Mouse (Mus musculus): Measurements from ENCODE around the gene Iqgap2. TPM values are rescaled to one million over a fixed set of nuclear protein-coding genes. Genes with fewer than 3 reads are reported as not detected.
A peak's percentile ranks its signal among the peaks of the same experiment; 100 is the strongest.

Iqgap2 gene
- polyA plus RNA-seq, 1 experiment from 2014 or later: 5.2 TPM

- no peak overlapping the region for H3K4me3 ChIP-seq (ENCODE audit: low read length)
- peak overlapping the region; percentile 88 for H3K27ac ChIP-seq (ENCODE audit: low read length)
- H3K4me2 ChIP-seq (ENCODE audit: low read depth, low read length): peak overlapping the region; percentile 18; the same call in 1 of the 2 replicates
- peak overlapping the region; percentile 12; the same call in 1 of the 2 replicates for H3K9ac ChIP-seq (ENCODE audit: low read length)
- WGBS: 27% methylated on average over 5 of the region's 5 CpGs
- H3K4me1 ChIP-seq (replicated peaks; ENCODE audit: control insufficient read depth, insufficient read depth, low read length): peaks cover 26% of the 10 kb centered on the region
- H3K27me3 ChIP-seq (ENCODE audit: control insufficient read depth, insufficient read depth, low read depth, low read length): no peaks in the 10 kb centered on the region
- peak; percentile 76 for ATAC-seq (ENCODE audit: low read depth)
- no peaks in the 10 kb centered on the region for H3K36me3 ChIP-seq (ENCODE audit: control insufficient read depth, insufficient read depth, low read length)
- no peaks in the 10 kb centered on the region for H3K9me3 ChIP-seq (ENCODE audit: control insufficient read depth, low read length)
Measured at GRCm38 (mm10) chr13:95638894-95639293, 252.8 kb downstream of the Iqgap2 start.

GRCm38 (mm10) chr13:95637737-95638136 lies 254.0 kb downstream of the Iqgap2 start:
- peaks cover 30% of the 10 kb centered on the region for H3K4me1 ChIP-seq (replicated peaks; ENCODE audit: control insufficient read depth, insufficient read depth, low read length)

GRCm38 (mm10) chr13:95635301-95635700 lies 256.4 kb downstream of the Iqgap2 start:
- Histone ChIP-seq H3K4me1 (replicated peaks; ENCODE audit: control insufficient read depth, insufficient read depth, low read length) (peaks cover 29% of the 10 kb centered on the region), H3K27ac (ENCODE audit: low read length) (no peak overlapping the region; the same call in 1 of the 2 replicates), H3K27me3 (ENCODE audit: control insufficient read depth, insufficient read depth, low read depth, low read length) (no peaks in the 10 kb centered on the region), H3K9ac (ENCODE audit: low read length) (no peak overlapping the region), H3K4me3 (ENCODE audit: low read length) (no peak overlapping the region), H3K9me3 (ENCODE audit: control insufficient read depth, low read length) (no peaks in the 10 kb centered on the region), H3K4me2 (ENCODE audit: low read depth, low read length) (no peak overlapping the region), H3K36me3 (ENCODE audit: control insufficient read depth, insufficient read depth, low read length) (peaks cover 2% of the 10 kb centered on the region; the same call in 1 of the 2 replicates)
- ATAC-seq (ENCODE audit: low read depth): no peak
- WGBS: 88% methylated on average over 12 of the region's 12 CpGs

More at GRCm38 (mm10) chr13:95637737-95638136, 254.0 kb downstream of the Iqgap2 start:
- Histone ChIP-seq H3K27ac (ENCODE audit: low read length) (no peak overlapping the region; the same call in 1 of the 2 replicates), H3K4me2 (ENCODE audit: low read depth, low read length) (no peak overlapping the region), H3K9ac (ENCODE audit: low read length) (no peak overlapping the region), H3K4me3 (ENCODE audit: low read length) (no peak overlapping the region), H3K9me3 (ENCODE audit: control insufficient read depth, low read length) (no peaks in the 10 kb centered on the region), H3K27me3 (ENCODE audit: control insufficient read depth, insufficient read depth, low read depth, low read length) (no peaks in the 10 kb centered on the region), H3K36me3 (ENCODE audit: control insufficient read depth, insufficient read depth, low read length) (no peaks in the 10 kb centered on the region)
- WGBS: 71% methylated on average over 10 of the region's 10 CpGs
- no peak for ATAC-seq (ENCODE audit: low read depth)

GRCm38 (mm10) chr13:95634451-95634850 lies 257.3 kb downstream of the Iqgap2 start:
- no peaks in the 10 kb centered on the region for H3K9me3 ChIP-seq (ENCODE audit: control insufficient read depth, low read length)
- H3K36me3 ChIP-seq (ENCODE audit: control insufficient read depth, insufficient read depth, low read length): peaks cover 2% of the 10 kb centered on the region; the same call in 1 of the 2 replicates
- no peak for ATAC-seq (ENCODE audit: low read depth)
- WGBS: 4% methylated on average over 2 of the region's 2 CpGs
- H3K9ac ChIP-seq (ENCODE audit: low read length): no peak overlapping the region
- peaks cover 29% of the 10 kb centered on the region for H3K4me1 ChIP-seq (replicated peaks; ENCODE audit: control insufficient read depth, insufficient read depth, low read length)
- no peak overlapping the region for H3K4me3 ChIP-seq (ENCODE audit: low read length)
- H3K4me2 ChIP-seq (ENCODE audit: low read depth, low read length): no peak overlapping the region
- H3K27me3 ChIP-seq (ENCODE audit: control insufficient read depth, insufficient read depth, low read depth, low read length): no peaks in the 10 kb centered on the region
- peak overlapping the region; percentile 60 for H3K27ac ChIP-seq (ENCODE audit: low read length)

- Histone ChIP-seq H3K36me3 (ENCODE audit: control insufficient read depth, insufficient read depth, low read length) (peaks cover 2% of the 10 kb centered on the region; the same call in 1 of the 2 replicates), H3K27ac (ENCODE audit: low read length) (no peak overlapping the region; the same call in 1 of the 2 replicates), H3K4me2 (ENCODE audit: low read depth, low read length) (no peak overlapping the region), H3K4me3 (ENCODE audit: low read length) (no peak overlapping the region), H3K9me3 (ENCODE audit: control insufficient read depth, low read length) (no peaks in the 10 kb centered on the region), H3K27me3 (ENCODE audit: control insufficient read depth, insufficient read depth, low read depth, low read length) (no peaks in the 10 kb centered on the region), H3K9ac (ENCODE audit: low read length) (no peak overlapping the region), H3K4me1 (replicated peaks; ENCODE audit: control insufficient read depth, insufficient read depth, low read length) (peaks cover 19% of the 10 kb centered on the region)
- ATAC-seq (ENCODE audit: low read depth): peak; percentile 24; the same call in 1 of the 2 replicates
- WGBS: 52% methylated on average over 2 of the region's 2 CpGs
Measured at GRCm38 (mm10) chr13:95633384-95633783, 258.3 kb downstream of the Iqgap2 start.

- WGBS: 65% methylated on average over 6 of the region's 6 CpGs
- no peak for ATAC-seq (ENCODE audit: low read depth)
- Histone ChIP-seq H3K4me3 (ENCODE audit: low read length) (no peak overlapping the region), H3K27me3 (ENCODE audit: control insufficient read depth, insufficient read depth, low read depth, low read length) (no peaks in the 10 kb centered on the region), H3K9me3 (ENCODE audit: control insufficient read depth, low read length) (no peaks in the 10 kb centered on the region), H3K4me2 (ENCODE audit: low read depth, low read length) (no peak overlapping the region), H3K36me3 (ENCODE audit: control insufficient read depth, insufficient read depth, low read length) (peaks cover 2% of the 10 kb centered on the region; the same call in 1 of the 2 replicates), H3K27ac (ENCODE audit: low read length) (no peak overlapping the region), H3K4me1 (replicated peaks; ENCODE audit: control insufficient read depth, insufficient read depth, low read length) (peaks cover 16% of the 10 kb centered on the region), H3K9ac (ENCODE audit: low read length) (no peak overlapping the region)
Measured at GRCm38 (mm10) chr13:95632144-95632543, 259.6 kb downstream of the Iqgap2 start.

GRCm38 (mm10) chr13:95630747-95631146 lies 261.0 kb downstream of the Iqgap2 start:
- peaks cover 16% of the 10 kb centered on the region for H3K4me1 ChIP-seq (replicated peaks; ENCODE audit: control insufficient read depth, insufficient read depth, low read length)
- H3K9me3 ChIP-seq (ENCODE audit: control insufficient read depth, low read length): no peaks in the 10 kb centered on the region
- H3K36me3 ChIP-seq (ENCODE audit: control insufficient read depth, insufficient read depth, low read length): peaks cover 2% of the 10 kb centered on the region; the same call in 1 of the 2 replicates
- no peak for ATAC-seq (ENCODE audit: low read depth)
- H3K4me3 ChIP-seq (ENCODE audit: low read length): no peak overlapping the region
- H3K4me2 ChIP-seq (ENCODE audit: low read depth, low read length): no peak overlapping the region
- H3K27ac ChIP-seq (ENCODE audit: low read length): no peak overlapping the region
- H3K27me3 ChIP-seq (ENCODE audit: control insufficient read depth, insufficient read depth, low read depth, low read length): no peaks in the 10 kb centered on the region
- 37% methylated on average over 2 of the region's 2 CpGs for WGBS
- no peak overlapping the region for H3K9ac ChIP-seq (ENCODE audit: low read length)

- Histone ChIP-seq H3K36me3 (ENCODE audit: control insufficient read depth, insufficient read depth, low read length) (peaks cover 2% of the 10 kb centered on the region; the same call in 1 of the 2 replicates), H3K27ac (ENCODE audit: low read length) (no peak overlapping the region), H3K27me3 (ENCODE audit: control insufficient read depth, insufficient read depth, low read depth, low read length) (no peaks in the 10 kb centered on the region), H3K9me3 (ENCODE audit: control insufficient read depth, low read length) (no peaks in the 10 kb centered on the region), H3K4me3 (ENCODE audit: low read length) (no peak overlapping the region), H3K9ac (ENCODE audit: low read length) (no peak overlapping the region), H3K4me2 (ENCODE audit: low read depth, low read length) (no peak overlapping the region), H3K4me1 (replicated peaks; ENCODE audit: control insufficient read depth, insufficient read depth, low read length) (peaks cover 12% of the 10 kb centered on the region)
- ATAC-seq (ENCODE audit: low read depth): no peak
- WGBS: 80% methylated on average over 10 of the region's 10 CpGs
Measured at GRCm38 (mm10) chr13:95629751-95630150, 262.0 kb downstream of the Iqgap2 start.

GRCm38 (mm10) chr13:95626696-95627095 lies 265.0 kb downstream of the Iqgap2 start:
- no peak overlapping the region for H3K27ac ChIP-seq (ENCODE audit: low read length)
- peaks cover 2% of the 10 kb centered on the region; the same call in 1 of the 2 replicates for H3K36me3 ChIP-seq (ENCODE audit: control insufficient read depth, insufficient read depth, low read length)
- ATAC-seq (ENCODE audit: low read depth): no peak
- no peak overlapping the region for H3K9ac ChIP-seq (ENCODE audit: low read length)
- WGBS: 78% methylated on average over 7 of the region's 7 CpGs
- no peaks in the 10 kb centered on the region; the same call in 1 of the 2 replicates for H3K4me1 ChIP-seq (replicated peaks; ENCODE audit: control insufficient read depth, insufficient read depth, low read length)
- no peaks in the 10 kb centered on the region for H3K27me3 ChIP-seq (ENCODE audit: control insufficient read depth, insufficient read depth, low read depth, low read length)
- no peak overlapping the region for H3K4me3 ChIP-seq (ENCODE audit: low read length)
- no peak overlapping the region for H3K4me2 ChIP-seq (ENCODE audit: low read depth, low read length)
- no peaks in the 10 kb centered on the region for H3K9me3 ChIP-seq (ENCODE audit: control insufficient read depth, low read length)
